Mouse (Mus musculus): ENCODE measurements at regions not wholly inside any gene's neighbourhood (a gene's known extent, or its start where the extent isn't known, plus 50 kb on each side); places are given as distances from the start of the nearest gene placed in this dataset.
"Not testable (repeated sequence)": the region's sequence is repeated elsewhere in the genome, so short reads cannot be mapped to it uniquely, and the experiment has no call there.

DNA sequence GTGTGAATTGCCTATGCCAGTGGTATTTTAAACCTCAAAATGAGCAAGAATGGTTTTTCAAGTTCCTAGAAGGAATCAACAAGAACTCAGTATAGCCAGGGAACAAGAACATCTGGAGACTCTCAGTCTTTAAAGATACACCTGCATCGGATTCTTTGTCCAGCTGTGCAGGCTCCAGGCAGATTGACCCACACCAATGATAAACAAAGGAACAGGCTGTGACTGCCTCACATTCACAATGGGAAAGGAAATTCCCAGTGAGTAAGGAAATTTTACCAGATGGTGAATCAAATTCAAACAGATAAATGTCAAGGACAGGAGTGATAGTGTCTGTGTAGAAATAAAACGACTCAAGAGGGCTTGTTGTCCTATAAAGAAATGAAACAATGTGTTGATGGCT, 187.9 kb upstream of the Spin1 start:
- TF ChIP-seq CTCF (IDR thresholded peaks at IDR 0.05; ENCODE audit: extremely low read depth, insufficient read depth, insufficient read length, insufficient replicate concordance); POLR2A (IDR thresholded peaks at IDR 0.05; ENCODE audit: low read depth, low read length): not testable (repeated sequence)
